Mouse (Mus musculus): Measurements from ENCODE around the gene Timm23.

GRCm38 (mm10) chr14:32228996-32229395 lies 27.3 kb upstream of the Timm23 start:
- TF ChIP-seq EP300 (IDR thresholded peaks at IDR 0.05; ENCODE audit: low read depth): no peak
- TF ChIP-seq CTCF (IDR thresholded peaks at IDR 0.05; ENCODE audit: low read depth): peak; percentile 57; the same call in 1 of the 2 replicates
